Mouse (Mus musculus) heart, adult 18-20 months (tissue): Measurements from ENCODE around the gene Ppp6r3. TPM values are rescaled to one million over a fixed set of nuclear protein-coding genes. Genes with fewer than 3 reads are reported as not detected.

Source experiments
- DNase-seq, 2 experiments: peaks; one replicate each; pipeline ENCODE4 v3.0.0; 2021 to 2022; ENCODE audit warnings: mixed read lengths in 1 of 2
- total RNA-seq, 2 experiments: library from RNA; stranded (reverse); gene quantifications; 2 replicates each; pipeline ENCODE4 v1.2.3; 2021

Gene Ppp6r3
- total RNA-seq, 2 experiments from 2014 or later = 69.6 to 70.7 TPM

DNA sequence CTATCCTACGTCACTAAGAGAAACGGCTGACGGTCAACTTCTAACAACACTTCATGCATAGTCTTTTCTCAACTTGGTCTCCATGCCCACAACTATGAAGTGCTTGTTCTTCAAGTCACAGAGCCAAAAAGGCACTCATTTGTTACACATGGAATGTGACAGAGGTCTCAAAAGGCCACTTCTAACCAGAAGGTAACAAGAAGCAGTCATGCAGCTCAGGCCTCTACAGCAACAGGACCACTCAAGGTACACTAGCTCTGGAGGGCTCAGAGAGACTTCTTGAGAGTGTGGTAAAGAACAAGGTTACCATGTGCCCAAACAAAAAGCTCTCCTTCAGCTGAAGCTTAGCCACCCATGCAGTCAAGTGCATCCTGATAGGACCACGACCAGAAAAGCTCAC is 46.9 kb downstream of the Ppp6r3 start:
- DNase-seq = no peak

DNA sequence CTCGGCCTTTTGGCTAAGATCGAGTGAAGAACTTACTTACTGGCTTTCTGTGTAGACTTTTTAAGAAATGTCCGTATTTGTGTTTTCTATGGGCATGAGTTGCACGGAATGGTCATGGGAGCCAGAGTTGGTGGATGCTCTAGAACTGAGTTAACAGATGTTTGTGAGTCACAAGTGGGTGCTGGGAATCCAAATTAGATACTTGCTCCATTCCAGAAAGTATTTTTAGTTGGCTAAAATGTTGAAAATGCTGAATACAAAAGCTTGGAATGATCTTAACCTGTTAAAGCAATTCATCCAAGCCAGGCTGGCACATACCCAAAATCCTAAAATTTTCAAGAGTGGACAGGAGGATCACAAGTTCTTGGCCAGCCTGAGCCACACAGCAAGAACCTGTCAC is 48.0 kb downstream of the Ppp6r3 start:
- no peak for DNase-seq

DNA sequence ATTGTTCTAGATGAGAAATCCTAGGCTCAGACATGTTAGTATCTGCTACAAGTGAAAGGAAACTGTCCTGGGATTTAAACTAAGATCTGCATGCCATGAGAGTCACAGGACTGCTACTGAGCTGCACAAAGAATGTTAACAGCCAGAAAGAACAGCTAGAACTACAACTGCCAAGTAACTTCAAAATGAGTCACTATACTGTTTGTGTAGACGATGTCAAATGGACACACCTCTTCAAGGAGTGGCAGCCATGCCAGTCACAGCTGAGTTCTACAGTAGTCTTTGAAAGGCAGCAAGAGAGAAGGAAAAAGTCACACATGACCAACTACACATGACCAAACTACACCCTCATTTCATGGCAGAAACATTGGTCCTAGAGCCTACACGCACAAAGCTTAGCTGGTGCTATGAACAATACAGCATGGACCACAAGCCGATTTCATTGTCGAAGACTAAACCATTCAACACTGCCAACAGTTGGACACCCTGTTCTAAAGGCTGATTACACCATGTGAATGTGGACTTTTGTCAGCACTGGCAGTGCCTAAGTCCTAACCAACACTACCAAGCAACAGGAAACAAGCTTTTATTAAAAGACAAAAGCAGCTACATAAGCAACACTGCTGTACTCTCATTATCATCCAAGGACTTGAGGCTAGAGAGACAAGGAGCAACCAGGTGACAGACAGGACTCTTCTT is 55.9 kb downstream of the Ppp6r3 start:
- no peak for DNase-seq

DNA sequence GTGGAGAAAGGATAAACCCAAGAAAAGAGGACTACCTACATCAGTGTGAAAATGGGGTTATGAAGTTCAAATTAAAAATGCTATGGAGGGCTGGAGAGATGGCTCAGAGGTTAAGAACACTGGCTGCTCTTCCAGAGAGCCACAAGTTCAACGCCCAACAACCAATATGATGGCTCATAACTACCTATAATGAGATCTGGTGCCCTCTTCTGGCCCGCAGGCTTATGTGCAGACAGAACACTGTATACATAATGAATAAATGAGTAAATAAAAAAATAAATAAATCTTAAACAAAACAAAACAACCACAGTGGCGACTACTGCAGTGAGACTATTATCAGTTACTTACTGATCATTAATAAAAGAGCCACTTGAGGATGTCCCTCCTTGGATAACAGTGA is 78.3 kb downstream of the Ppp6r3 start:
- no peak for DNase-seq

DNA sequence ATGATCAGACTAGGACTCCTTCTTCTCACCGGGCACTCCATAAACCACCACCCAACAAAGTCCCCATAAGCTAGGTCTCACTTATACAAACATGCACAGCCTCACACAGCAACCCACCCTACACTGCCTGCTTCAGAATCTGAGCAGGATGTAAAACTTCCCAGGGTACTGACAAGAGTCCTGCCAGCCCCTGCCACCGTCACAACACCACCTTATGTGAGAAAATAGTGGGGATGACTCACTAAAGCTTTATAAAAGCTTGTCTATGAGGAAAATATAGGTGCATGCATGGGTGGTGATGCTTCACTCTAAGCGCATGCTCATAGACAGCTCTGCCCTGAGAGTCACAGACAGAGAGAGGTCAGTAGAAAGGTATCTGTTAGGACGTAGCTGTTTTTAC is 85.7 kb downstream of the Ppp6r3 start:
- DNase-seq = no peak

DNA sequence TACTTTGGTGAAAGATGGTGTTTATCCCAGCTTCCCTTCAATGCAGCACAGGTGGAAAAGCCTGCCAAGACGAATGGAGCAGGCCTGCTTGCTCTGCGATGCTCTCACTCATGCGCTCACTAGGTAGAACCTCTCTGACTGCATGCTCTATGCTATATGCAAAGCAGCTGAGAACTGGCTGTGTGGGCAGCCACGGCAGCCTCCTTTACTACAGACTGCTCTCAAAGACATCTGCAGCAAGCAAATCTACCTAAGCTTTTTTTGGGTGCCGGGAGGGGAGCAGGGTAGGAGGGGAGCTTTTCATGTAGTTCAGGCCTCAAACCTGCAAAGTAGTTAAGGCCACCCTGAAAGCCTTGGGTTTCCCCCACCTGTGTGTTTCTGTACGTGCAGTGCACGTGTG is 92.7 kb downstream of the Ppp6r3 start:
- no peak for DNase-seq

DNA sequence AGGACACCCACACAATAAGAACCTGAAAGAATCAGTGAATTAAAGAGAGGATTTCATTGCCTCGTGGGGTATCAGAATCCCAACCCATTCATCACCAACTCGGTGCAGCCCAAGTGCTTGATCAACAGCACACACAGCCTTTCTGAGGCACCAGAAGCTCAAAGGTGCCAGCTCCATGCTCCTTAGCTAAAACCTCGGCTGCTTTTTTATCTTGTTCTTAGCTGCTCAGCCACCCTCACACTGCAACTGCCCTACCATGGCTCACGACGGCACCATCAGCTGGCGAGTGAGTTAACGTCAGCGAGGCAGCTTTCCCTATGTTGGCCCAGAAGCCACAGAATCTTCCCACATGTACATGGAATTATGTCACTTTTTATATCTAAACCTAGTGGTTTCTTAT is 95.4 kb downstream of the Ppp6r3 start:
- DNase-seq = no peak

DNA sequence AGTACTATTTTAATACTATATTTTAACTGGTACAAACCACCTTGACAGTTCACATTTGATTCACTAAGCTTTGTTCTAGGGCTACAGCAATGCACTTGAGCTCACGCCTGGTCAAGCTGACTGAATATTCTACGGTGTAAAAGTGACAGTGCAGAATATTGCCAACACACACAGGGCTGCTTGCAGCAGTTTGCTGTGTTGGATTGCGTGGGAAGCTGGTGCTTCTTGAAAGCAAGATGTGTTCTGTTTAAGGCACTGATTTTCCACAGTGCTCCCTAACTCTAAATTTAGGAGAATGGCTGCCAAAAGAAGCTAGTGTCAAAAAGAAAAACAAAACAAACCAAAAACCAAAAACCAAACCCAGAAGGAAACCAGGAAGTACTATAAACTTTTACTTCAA is 98.6 kb downstream of the Ppp6r3 start:
- DNase-seq = no peak

DNA sequence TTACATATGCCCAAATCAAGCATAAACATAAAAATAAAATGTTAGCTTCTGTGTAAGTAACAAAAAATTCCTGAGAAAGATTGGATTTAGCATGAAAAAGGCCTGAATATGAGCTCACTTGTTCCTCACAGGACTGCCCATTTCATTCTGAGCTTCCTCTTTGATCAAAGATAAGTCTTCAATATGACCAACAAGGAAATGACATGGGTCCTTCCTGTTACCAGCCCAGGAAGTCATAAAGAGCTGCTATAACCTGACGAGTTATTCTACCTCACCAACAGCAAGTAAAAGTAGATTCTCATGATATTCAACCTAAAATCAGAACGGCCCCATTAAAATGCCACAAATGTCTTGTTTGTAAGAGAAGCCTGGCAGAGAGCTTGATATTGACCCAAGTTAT is 104.3 kb downstream of the Ppp6r3 start:
- DNase-seq = no peak

DNA sequence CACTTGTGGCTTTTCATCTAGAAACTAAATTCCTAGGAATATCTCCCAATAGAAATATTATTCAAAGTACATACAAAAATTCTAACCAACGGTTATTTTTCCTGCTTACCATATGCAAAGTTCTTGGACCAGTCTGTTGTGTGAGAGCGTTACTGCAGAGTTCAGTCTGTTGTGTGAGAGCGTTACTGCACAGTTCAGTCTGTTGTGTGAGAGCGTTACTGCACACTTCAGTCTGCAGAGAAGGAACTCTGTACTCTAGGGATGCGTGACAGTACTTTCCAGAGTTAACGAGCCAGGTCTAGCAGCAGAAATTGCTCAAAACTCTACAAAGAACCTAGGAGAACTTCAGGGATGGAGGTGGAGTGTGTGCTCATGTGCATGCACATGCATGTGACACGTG is 108.0 kb downstream of the Ppp6r3 start:
- no peak for DNase-seq

DNA sequence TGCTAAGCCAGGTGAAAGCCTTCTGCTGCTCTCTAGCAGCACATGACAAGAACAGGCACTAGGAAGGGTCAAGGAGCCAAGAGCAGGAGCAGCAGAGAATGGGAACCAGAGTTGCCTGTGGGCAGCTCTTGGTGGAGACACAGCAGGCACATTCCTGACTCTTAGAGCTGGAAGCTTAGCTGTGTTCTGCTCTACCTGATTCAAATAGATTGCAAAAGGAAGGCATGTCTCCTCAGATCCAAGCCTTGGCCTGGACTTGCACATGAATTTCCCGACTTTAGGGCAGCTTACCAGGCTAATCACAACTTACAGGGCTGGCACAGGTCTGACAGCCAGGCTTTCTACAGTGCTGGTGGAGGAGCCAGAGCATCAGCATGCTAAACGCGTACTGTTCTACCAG is 115.6 kb downstream of the Ppp6r3 start:
- no peak for DNase-seq

DNA sequence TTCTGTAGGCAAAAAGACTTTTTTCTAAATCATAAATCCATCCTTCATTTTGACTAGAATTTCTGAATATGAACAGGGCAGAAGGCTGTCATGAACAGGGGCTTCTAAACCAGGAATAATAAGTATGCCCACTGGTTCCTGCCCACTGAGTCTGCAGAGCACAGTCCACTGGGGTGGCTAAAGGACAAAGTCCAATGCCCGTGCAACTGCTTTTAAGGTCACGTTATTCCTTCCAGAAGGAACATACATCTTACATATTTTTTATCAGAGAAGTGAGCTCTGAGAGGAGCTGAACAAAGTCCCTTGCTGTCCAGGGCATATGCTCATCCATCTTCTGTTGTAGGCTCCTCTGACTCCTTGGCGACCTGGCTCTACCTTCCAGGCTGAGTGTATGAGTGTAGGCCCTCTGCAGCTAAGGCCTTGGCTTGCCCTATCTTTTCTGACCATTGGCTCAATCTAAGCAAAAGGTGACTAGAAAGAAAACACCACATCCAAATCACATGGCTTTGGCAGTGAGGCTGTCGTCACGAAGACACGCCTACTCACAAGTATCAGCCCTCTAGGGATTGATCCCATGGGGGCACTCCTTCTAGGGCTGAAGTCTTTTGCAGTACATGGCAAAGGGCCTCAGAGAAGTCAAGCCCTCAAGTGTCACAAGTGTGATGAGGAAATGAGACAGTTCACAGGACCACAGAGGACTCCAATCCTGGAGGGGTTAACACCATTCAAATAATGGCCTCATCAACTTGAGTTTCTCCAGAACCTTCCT is 117.0 kb downstream of the Ppp6r3 start:
- peak in 1 of 2 experiments; percentile 19 for DNase-seq

DNA sequence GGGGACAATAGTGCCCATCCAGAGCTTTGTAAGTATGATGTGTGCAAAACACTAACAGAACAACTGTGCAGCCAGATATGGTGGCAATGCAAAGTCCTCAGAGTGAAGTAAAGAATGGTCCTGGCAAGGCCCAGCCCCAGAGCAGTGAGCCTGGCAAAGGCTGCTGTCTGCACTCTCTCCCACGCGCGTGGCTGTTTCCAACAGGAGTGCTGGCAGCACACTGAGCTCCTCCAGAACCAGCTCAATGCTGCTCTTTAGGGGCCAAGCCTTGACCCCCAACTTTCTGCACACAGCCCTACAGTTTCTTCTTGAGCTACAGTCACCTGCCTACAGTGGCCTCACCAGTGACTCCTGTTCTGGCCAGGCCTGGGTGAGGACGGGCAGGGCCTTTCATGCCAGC is 117.8 kb downstream of the Ppp6r3 start:
- no peak for DNase-seq

DNA sequence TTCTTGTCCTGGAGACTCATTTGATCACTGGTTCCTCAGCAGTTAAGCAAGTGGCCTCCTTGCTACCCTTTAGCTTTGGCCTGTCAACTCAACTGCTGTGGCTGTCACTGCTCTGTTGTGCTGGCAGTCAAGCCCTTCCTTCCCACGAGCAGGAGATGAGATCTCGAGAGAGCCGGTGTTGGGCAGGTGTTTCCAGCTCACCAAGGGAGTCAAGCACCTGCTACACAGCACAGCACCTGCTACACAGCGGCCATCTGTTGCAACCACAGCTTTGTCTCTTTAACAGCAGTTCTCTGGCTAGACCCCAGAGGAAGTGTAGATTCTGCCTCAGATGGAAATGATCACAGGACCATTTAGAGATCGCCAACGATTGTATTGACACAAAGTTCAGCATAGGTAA is 123.9 kb downstream of the Ppp6r3 start:
- DNase-seq = no peak

DNA sequence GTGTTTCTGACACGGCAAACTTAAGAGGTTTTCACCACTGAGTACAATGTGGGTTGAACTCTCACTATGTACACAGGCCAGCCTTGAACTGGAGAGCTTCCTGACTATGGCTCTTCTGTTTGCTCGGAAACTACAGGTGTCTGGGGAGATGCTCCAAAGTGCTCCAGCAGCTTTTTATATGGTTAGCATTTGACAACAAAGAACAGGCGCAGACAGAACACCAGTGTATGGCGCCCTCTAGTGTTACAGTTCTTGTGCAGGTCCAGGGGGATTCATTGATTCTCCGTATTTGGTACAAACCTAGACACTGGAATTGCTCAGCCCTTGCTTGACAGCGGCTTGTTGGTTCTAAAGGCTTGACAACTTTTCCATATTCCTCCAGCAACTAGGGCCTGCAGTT is 124.4 kb downstream of the Ppp6r3 start:
- peak; percentile 59 to 82 for DNase-seq

DNA sequence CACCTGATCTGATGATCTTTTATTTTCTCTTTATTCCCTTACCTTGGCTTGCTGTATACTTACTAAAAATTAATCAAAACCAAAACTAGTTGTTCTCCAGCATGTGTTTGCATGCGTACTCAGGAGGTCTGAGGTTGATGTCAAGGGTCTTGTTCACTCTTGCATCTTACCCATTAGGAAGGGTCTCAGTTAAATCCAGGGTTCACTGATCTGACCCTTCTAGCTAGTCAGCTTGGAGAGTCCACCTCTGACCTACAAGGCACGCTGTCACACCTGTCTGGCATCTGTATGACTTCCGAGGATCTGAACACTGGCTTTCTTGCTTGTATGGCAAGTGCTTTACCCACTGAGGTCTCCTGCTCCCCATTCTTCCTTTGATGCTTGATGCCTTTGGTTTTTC is 124.8 kb downstream of the Ppp6r3 start:
- DNase-seq = peak in 1 of 2 experiments; percentile 9

DNA sequence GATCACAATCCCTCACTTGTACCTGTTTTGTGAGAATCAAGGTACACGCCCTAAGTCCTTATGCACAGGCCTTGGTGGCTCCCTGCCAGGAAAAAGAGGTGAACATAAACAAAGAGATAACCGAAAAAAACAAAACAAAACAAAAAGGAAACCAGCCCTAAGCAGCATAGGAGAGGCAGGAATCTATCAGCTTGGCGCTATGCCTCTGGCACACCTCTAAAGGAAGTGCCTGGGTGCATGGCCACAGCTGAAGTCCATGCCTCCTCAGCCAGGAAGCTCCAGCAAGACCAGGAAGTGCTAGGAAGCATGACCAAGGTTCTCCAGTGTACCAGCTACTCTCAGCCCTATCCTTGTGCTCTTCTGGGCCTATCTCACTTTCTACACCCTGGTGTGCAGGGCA is 126.3 kb downstream of the Ppp6r3 start:
- DNase-seq = peak; percentile 23 to 32

DNA sequence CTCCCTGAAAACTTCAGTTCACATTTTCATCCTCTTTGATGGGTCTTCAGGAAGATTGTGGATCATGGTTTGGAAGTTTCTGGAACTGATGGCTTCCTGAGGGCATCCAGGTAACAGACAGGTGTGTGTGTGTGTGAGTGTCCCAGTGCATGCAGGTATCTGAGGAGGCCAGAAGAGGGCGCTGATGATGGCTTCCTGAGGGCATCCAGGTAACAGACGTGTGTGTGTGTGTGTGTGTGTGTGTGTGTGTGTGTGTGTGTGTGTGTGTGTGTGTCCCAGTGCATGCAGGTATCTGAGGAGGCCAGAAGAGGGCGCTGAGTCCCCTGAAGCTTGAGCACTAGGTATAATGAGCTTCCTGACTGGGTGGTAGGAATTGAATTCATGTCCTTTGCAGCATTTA is 128.2 kb downstream of the Ppp6r3 start:
- no peak for DNase-seq

DNA sequence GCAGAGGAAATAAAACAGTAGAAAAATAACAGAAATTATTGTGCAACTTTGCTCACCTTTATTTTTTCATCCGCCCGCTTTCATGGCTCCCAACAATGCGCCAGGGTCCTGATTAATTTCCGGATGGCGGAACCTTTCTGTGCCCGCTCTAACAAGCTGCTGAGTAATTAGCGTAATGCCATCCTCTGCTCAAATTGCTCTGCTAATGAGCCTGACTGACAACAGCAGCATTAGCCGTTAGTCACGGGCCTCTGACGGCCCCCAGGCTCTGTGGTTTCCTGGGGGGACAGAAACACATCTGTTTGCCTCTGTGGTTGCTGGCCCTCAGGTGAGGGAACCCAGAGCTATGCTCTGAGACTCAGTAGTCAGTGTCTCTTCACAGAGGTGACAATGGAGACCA is 134.5 kb downstream of the Ppp6r3 start:
- no peak for DNase-seq

DNA sequence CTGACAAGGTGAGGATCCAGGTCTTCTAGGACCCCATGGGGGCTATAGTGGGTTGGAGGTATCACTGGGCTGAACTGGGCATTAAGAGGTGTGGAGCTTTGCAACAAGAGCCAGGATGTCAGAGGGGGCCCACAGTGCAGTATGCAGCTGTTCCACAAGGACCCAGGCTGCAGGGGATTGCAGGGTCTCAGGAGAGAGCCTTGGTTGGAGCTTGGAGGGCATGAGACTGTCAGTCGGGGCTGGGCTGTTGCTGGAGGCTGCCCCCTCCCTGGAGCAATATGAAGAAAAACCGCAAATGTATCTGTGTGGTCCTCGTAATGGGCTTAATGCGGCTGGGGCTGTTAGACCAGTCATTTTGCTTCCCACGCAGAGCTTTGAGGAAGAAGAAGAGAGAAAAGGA is 134.9 kb downstream of the Ppp6r3 start:
- DNase-seq = no peak

DNA sequence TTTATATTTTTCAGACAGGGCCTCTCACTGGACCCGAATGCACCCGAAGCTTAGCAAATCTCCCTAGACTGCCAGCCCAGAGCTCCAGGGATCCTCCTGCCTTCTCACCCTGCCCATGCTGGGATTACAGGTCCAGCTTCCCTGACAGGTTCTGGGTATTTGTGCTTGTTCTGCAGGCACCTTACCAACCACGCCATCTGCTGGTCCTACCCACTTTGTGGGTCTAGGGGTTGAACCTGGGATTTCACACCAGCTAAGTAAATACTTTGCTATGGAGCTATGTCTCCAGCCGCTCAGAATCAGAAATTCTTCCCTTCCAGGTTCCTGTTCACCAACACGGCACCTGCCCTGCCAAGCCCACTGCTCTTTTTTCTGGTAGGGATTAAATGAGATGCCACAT is 137.6 kb downstream of the Ppp6r3 start:
- DNase-seq = no peak

DNA sequence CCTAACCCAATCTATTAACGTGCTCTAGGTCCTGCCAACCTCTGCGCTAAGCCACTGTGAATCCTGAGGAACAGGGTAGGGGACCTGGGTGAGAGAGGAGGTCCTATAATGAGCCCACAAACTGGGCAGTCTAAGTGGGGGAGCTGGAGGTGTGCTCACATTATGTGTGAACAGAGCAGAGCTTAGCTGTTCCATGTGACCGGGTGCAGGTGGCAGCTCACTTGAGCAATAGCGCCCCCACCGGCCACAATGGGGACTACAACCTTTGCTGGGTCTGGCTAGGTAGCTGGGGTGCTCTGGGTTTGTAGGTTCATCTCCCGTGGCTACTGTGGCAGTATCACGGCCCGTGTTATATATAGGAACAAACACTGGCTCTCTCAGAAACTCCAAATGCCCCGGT is 138.7 kb downstream of the Ppp6r3 start:
- DNase-seq = no peak

DNA sequence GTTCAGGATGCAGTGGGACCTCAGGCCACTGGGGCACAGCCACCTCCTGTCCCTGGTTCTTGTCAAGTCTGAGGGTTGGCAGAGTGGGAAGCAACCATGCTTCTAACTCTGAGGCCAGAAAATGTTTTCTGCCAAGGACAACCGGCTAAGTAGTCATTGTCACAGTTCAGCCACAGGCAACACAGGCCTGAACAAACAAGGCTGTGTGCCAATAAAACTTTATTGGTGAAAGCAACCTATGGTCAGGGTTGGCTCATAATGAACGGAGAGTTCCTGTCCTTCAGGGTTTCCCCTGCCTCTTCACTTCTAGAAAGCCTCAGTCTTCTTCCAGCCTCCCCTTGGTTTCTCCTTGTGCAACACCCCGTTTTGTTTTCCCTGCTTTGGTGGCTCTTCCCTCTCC is 139.7 kb downstream of the Ppp6r3 start:
- no peak for DNase-seq

DNA sequence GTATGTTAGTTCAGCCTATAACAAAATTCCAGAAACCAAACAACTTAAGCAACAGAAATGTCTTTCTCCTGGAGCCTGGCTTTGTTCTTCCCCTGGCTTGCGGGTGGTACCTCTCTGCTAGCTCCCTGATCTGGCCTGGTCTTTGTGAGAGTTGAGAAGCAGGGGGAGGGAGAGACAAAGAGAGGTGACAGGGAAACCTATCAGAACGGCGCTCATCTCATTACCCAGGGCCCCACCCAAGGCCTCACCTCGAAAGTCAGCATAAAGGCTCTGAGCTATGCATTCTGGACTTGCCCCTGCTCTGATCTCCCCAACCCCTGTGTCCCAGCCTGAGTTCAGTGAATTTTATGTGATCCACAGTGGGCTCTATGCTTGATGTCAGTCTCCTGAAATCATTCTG is 140.9 kb downstream of the Ppp6r3 start:
- DNase-seq = no peak
